22 mouse cellular contexts compared by ENCODE assay signal in the genomic region with DNA sequence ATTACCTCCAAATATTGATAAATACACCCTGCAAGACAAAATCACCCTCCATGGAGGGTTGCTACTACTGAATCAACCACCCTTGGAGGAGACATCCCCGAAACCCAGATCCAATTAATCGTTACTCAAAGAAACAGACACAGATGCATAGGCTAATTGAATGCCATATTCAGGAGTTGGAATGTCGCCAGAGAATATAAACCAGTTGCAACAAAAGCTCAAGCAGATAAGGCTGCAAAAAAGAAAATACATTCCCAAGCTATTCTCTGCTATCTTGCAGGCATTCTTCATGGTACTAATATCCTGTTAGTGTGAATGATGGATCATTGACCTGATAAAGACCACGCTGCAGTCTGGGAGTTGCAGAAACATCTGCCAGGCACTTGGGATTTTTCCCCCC.
A peak's percentile ranks its signal among the peaks of the same experiment; 100 is the strongest.
DNase-seq lines count a peak whose midpoint lies in the region; ATAC-seq and TF ChIP-seq lines count a peak whose summit lies in the region.
"Had no signal": no experiment of that assay in that cellular context is flagged by ENCODE, and none has a peak within 500 bp of the region (broad histone marks: within the 10 kb centered on the region; RNA-seq: fewer than 3 reads in every experiment).

No protein-coding gene starts in this region.

- H3K9ac ChIP-seq in forebrain, embryonic 14.5 days (ENCODE audit: low read length): no peak overlapping the region
- no peak overlapping the region for H3K9ac ChIP-seq in forebrain, embryonic 13.5 days
- H3K9ac ChIP-seq in lung, embryonic 14.5 days: no peak overlapping the region
- H3K9ac ChIP-seq: embryonic facial prominence, embryonic 12.5 days; forebrain, embryonic 15.5 days; forebrain, postnatal 0 days had no signal

- H3K4me1 ChIP-seq in forebrain, embryonic 14.5 days (ENCODE audit: control insufficient read depth, insufficient read depth, low read length): peaks cover 11% of the 10 kb centered on the region; the same call in 1 of the 2 replicates
- peaks cover 15% of the 10 kb centered on the region for H3K4me1 ChIP-seq in forebrain, embryonic 13.5 days
- peaks cover 10% of the 10 kb centered on the region for H3K4me1 ChIP-seq in lung, embryonic 14.5 days (ENCODE audit: insufficient read depth)

- no peaks in the 10 kb centered on the region for H3K27me3 ChIP-seq in forebrain, embryonic 14.5 days (replicated peaks; ENCODE audit: control insufficient read depth, insufficient read depth, low read length)
- H3K27me3 ChIP-seq in forebrain, embryonic 13.5 days: no peaks in the 10 kb centered on the region
- no peaks in the 10 kb centered on the region for H3K27me3 ChIP-seq in lung, embryonic 14.5 days (ENCODE audit: insufficient read depth, low read length)
- H3K27me3 ChIP-seq: CH12.LX; embryonic facial prominence, embryonic 12.5 days; forebrain, embryonic 15.5 days had no signal

- peak; percentile 47 for DNase-seq in forebrain, embryonic 14.5 days (ENCODE audit: low spot score)
- peak; percentile 59 for DNase-seq in lung, embryonic 14.5 days
- DNase-seq in lung, postnatal 25 days (ENCODE audit: low spot score): no peak
- DNase-seq in MN1 (ENCODE audit: low spot score): peak; percentile 58
- DNase-seq: adrenal gland, adult 2 months; adrenal gland, postnatal 10 days; adrenal gland, postnatal 25 days; B cell, adult 2 months; cerebellum, adult 11-12 months; cerebellum, adult 2 months; cerebellum, adult 9-10 months; cerebellum, postnatal 10 days; cerebellum, postnatal 25 days; forebrain, postnatal 0 days had no signal

- no peak overlapping the region for H3K4me3 ChIP-seq in forebrain, embryonic 14.5 days (ENCODE audit: low read depth, low read length)
- H3K4me3 ChIP-seq in forebrain, embryonic 13.5 days: no peak overlapping the region
- no peak overlapping the region for H3K4me3 ChIP-seq in lung, embryonic 14.5 days (ENCODE audit: low read depth, low read length)
- H3K4me3 ChIP-seq: embryonic facial prominence, embryonic 10.5 days; embryonic facial prominence, embryonic 12.5 days; forebrain, embryonic 15.5 days had no signal

- no peak for ATAC-seq in forebrain, embryonic 14.5 days
- no peak for ATAC-seq in forebrain, embryonic 13.5 days
- no peak for ATAC-seq in lung, embryonic 14.5 days (ENCODE audit: insufficient read depth)
- no peak for ATAC-seq in megakaryocyte progenitor cell, adult 5-6 weeks (replicated peaks; ENCODE audit: poor library complexity)
- ATAC-seq: CD4-positive, CD25-positive, alpha-beta regulatory T cell, adult 4 months; forebrain, embryonic 15.5 days; forebrain, postnatal 0 days had no signal

- no peaks in the 10 kb centered on the region for H3K36me3 ChIP-seq in forebrain, embryonic 14.5 days (ENCODE audit: control insufficient read depth, insufficient read depth, low read length)
- no peaks in the 10 kb centered on the region for H3K36me3 ChIP-seq in forebrain, embryonic 13.5 days (ENCODE audit: poor library complexity, severe bottlenecking)
- no peaks in the 10 kb centered on the region for H3K36me3 ChIP-seq in lung, embryonic 14.5 days (ENCODE audit: insufficient read depth)
- H3K36me3 ChIP-seq: embryonic facial prominence, embryonic 10.5 days; embryonic facial prominence, embryonic 12.5 days; forebrain, embryonic 15.5 days; G1E had no signal

- no peak for TF ChIP-seq CTCF in lung, embryonic 14.5 days (IDR thresholded peaks at IDR 0.05; ENCODE audit: low read depth)

- H3K27ac ChIP-seq in forebrain, embryonic 14.5 days (ENCODE audit: low read depth, low read length): no peak overlapping the region
- no peak overlapping the region for H3K27ac ChIP-seq in forebrain, embryonic 13.5 days
- H3K27ac ChIP-seq in lung, embryonic 14.5 days (ENCODE audit: low read depth): no peak overlapping the region
- H3K27ac ChIP-seq: embryonic facial prominence, embryonic 10.5 days; embryonic facial prominence, embryonic 12.5 days; forebrain, embryonic 15.5 days had no signal

- no peak overlapping the region for H3K4me2 ChIP-seq in forebrain, embryonic 14.5 days (ENCODE audit: low read length)
- H3K4me2 ChIP-seq in forebrain, embryonic 13.5 days: no peak overlapping the region
- no peak overlapping the region for H3K4me2 ChIP-seq in lung, embryonic 14.5 days
- H3K4me2 ChIP-seq: embryonic facial prominence, embryonic 12.5 days; forebrain, embryonic 15.5 days had no signal

- no peaks in the 10 kb centered on the region for H3K9me3 ChIP-seq in forebrain, embryonic 14.5 days (replicated peaks; ENCODE audit: control insufficient read depth, low read length)
- no peaks in the 10 kb centered on the region for H3K9me3 ChIP-seq in forebrain, embryonic 13.5 days (replicated peaks)
- H3K9me3 ChIP-seq in lung, embryonic 14.5 days (ENCODE audit: low read depth, low read length): no peaks in the 10 kb centered on the region
- H3K9me3 ChIP-seq: embryonic facial prominence, embryonic 10.5 days; embryonic facial prominence, embryonic 12.5 days; forebrain, embryonic 15.5 days had no signal

- WGBS in forebrain, embryonic 14.5 days: 54% methylated on average over 4 of the region's 4 CpGs
- WGBS in forebrain, embryonic 13.5 days: 62% methylated on average over 4 of the region's 4 CpGs
- WGBS in lung, embryonic 14.5 days: 44% methylated on average over 4 of the region's 4 CpGs
